Mouse (Mus musculus) kidney, adult 2 months (tissue): Measurements from ENCODE around the gene Cpn1.

Experiments used
- CTCF ChIP-seq: fragments of 200-500 bp; conservative IDR thresholded peaks from 2 replicates; pipeline ENCODE4 v1.5.1; 2011; ENCODE audit warnings: low read depth, mild to moderate bottlenecking, control low read depth, low read length, moderate library complexity, mixed read lengths; ENCODE audit not compliant: insufficient read depth, insufficient read length
- POLR2A ChIP-seq: fragments of 200-500 bp; IDR thresholded peaks from one replicate; pipeline ENCODE4 v1.6.1; 2011; ENCODE audit warnings: low read depth, low read length, control low read depth

DNA sequence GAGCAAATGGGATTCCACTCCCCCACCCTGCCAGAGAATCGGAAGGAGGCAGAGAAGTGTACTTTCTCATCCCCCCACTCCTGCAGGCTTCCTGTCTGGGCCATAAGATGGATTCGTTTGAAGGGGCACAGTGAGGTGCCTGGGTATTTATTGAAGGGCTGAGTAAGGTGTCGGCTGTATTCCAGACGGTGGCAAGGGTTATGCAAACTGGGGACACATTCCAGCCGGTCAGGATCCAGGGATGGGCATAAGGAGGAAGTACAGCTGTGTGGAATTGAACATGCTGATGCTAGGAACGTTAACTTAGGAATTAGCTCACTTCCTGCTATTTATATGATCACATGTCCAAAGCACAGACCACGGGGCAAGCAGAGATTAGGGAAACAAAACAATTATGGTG lies 56.0 kb downstream of the Cpn1 start:
- TF ChIP-seq CTCF (no peak), POLR2A (no peak)
